Mouse (Mus musculus): Measurements from ENCODE around the gene 1520401A03Rik. TPM values are rescaled to one million over a fixed set of nuclear protein-coding genes. Genes with fewer than 3 reads are reported as not detected.

Gene 1520401A03Rik
- total RNA-seq, 2 experiments from 2014 or later: not detected

GRCm38 (mm10) chr17:23683226-23683625 lies 39.4 kb downstream of the 1520401A03Rik start:
- no peak overlapping the region; the same call in 1 of the 2 replicates for H3K4me3 ChIP-seq
- H3K27ac ChIP-seq: no peak overlapping the region
- no peak for DNase-seq
- intact Hi-C loops (cut with DNase I): no loop called here
- TF ChIP-seq CTCF (IDR thresholded peaks at IDR 0.05): no peak

GRCm38 (mm10) chr17:23682530-23682929 lies 40.1 kb downstream of the 1520401A03Rik start:
- no peak overlapping the region for H3K4me3 ChIP-seq
- intact Hi-C loops (cut with DNase I): no loop called here
- no peak overlapping the region for H3K27ac ChIP-seq
- TF ChIP-seq CTCF (IDR thresholded peaks at IDR 0.05): no peak
- no peak for DNase-seq

GRCm38 (mm10) chr17:23682092-23682491 lies 40.5 kb downstream of the 1520401A03Rik start:
- intact Hi-C loops (cut with DNase I): no loop called here
- peak; percentile 2 for DNase-seq
- TF ChIP-seq CTCF (IDR thresholded peaks at IDR 0.05): no peak
- H3K4me3 ChIP-seq: no peak overlapping the region
- no peak overlapping the region for H3K27ac ChIP-seq

- TF ChIP-seq CTCF (IDR thresholded peaks at IDR 0.05): no peak
- H3K4me3 ChIP-seq: no peak overlapping the region
- intact Hi-C loops (cut with DNase I): no loop called here
- no peak overlapping the region for H3K27ac ChIP-seq
- peak; percentile 18 for DNase-seq
These were observed 41.5 kb downstream of the 1520401A03Rik start for GRCm38 (mm10) chr17:23681086-23681485.

- Histone ChIP-seq H3K4me3 (no peak overlapping the region), H3K27ac (no peak overlapping the region)
- intact Hi-C loops (cut with DNase I): no loop called here
- DNase-seq: no peak
- no peak for TF ChIP-seq CTCF (IDR thresholded peaks at IDR 0.05)
These were observed 42.2 kb downstream of the 1520401A03Rik start for GRCm38 (mm10) chr17:23680336-23680735.

GRCm38 (mm10) chr17:23679127-23679835 lies 43.3 kb downstream of the 1520401A03Rik start, which contains the start of gene Cldn6:
Gene Cldn6, plus strand, starts transcription at chr17:23679249.
- H3K4me3 ChIP-seq: no peak within 1 kb of the TSS
- TF ChIP-seq CTCF (IDR thresholded peaks at IDR 0.05): no peak
- DNase-seq: no peak
- H3K27ac ChIP-seq: no peak within 1 kb of the TSS
- intact Hi-C loops (cut with DNase I): no loop called here

- no peak for TF ChIP-seq CTCF (IDR thresholded peaks at IDR 0.05)
- intact Hi-C loops (cut with DNase I): loop anchor here (2.0 kb wide), 1 partner anchor 26 kb away; no protein-coding TSS in a partner anchor
These were observed 45.3 kb downstream of the 1520401A03Rik start, which contains the start of gene Tnfrsf12a for GRCm38 (mm10) chr17:23677236-23677679. Gene Tnfrsf12a, minus strand, starts transcription at chr17:23677468.

GRCm38 (mm10) chr17:23676473-23677031 lies 46.0 kb downstream of the 1520401A03Rik start:
- intact Hi-C loops (cut with DNase I): loop anchor here (2.0 kb wide), 1 partner anchor 26 kb away; no protein-coding TSS in a partner anchor
- DNase-seq: peak; percentile 76
- peak overlapping the region; percentile 78 for H3K4me3 ChIP-seq
- no peak for TF ChIP-seq CTCF (IDR thresholded peaks at IDR 0.05)
- peak overlapping the region; percentile 93 for H3K27ac ChIP-seq

More at GRCm38 (mm10) chr17:23677236-23677679, 45.3 kb downstream of the 1520401A03Rik start, which contains the start of gene Tnfrsf12a:
- peak within 1 kb of the TSS; percentile 78 for H3K4me3 ChIP-seq
- DNase-seq: peak; percentile 89
- peak within 1 kb of the TSS; percentile 93 for H3K27ac ChIP-seq

GRCm38 (mm10) chr17:23675564-23676281 lies 46.9 kb downstream of the 1520401A03Rik start:
- intact Hi-C loops (cut with DNase I): loop anchor here (2.0 kb wide), 1 partner anchor 27 kb away; no protein-coding TSS in a partner anchor
- DNase-seq: peak; percentile 80
- peak; percentile 44 for TF ChIP-seq CTCF (IDR thresholded peaks at IDR 0.05)
- Histone ChIP-seq H3K27ac (peak overlapping the region; percentile 93), H3K4me3 (peak overlapping the region; percentile 78)

GRCm38 (mm10) chr17:23675127-23675526 lies 47.5 kb downstream of the 1520401A03Rik start:
- H3K4me3 ChIP-seq: peak overlapping the region; percentile 78
- no peak for TF ChIP-seq CTCF (IDR thresholded peaks at IDR 0.05)
- peak overlapping the region; percentile 93 for H3K27ac ChIP-seq
- DNase-seq: peak; percentile 78
- intact Hi-C loops (cut with DNase I): no loop called here

GRCm38 (mm10) chr17:23674271-23674952 lies 48.2 kb downstream of the 1520401A03Rik start:
- intact Hi-C loops (cut with DNase I): loop anchor here (5.0 kb wide), 1 partner anchor 122 kb away; no protein-coding TSS in a partner anchor
- peak overlapping the region; percentile 78 for H3K4me3 ChIP-seq
- DNase-seq: peak; percentile 54
- TF ChIP-seq CTCF (IDR thresholded peaks at IDR 0.05): no peak
- H3K27ac ChIP-seq: peak overlapping the region; percentile 93
